Mouse (Mus musculus): ENCODE data around the gene Nup43. TPM values are rescaled to one million over a fixed set of nuclear protein-coding genes. Genes with fewer than 3 reads are reported as not detected.

The Nup43 gene
- polyA plus RNA-seq, 1 experiment from 2014 or later: 66.1 TPM

DNA sequence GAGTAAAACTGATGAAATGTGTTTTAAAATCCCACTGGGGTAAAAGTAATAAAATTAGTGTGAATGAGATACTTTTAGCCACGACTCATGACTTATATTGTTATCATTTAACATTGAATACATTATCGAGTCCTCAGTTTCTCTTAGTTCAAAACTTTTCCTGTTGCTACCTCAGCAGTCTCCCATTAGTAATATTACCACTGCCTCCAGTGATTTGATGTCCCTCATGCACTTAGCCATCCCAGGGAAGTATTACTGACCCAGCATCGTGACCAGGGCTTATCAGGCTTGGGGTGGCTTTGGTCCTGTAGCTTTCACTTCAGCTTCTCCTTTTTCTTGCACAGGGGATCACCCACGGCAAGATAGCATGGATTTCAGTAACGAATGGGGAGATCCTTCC lies 42.8 kb downstream of the Nup43 start:
- H3K27ac ChIP-seq (ENCODE audit: low read depth, low read length): no peak overlapping the region
- no peaks in the 10 kb centered on the region for H3K4me1 ChIP-seq (replicated peaks; ENCODE audit: control insufficient read depth, insufficient read depth, low read length)
- H3K4me3 ChIP-seq (ENCODE audit: low read depth, low read length): no peak overlapping the region
- H3K4me2 ChIP-seq: no peak overlapping the region
- ATAC-seq (replicated peaks; ENCODE audit: low FRiP score) (no peak), DNase-seq (ENCODE audit: low spot score) (peak; percentile 22)
- 82% methylated on average over 5 of the region's 5 CpGs for WGBS
- peaks cover 17% of the 10 kb centered on the region for H3K36me3 ChIP-seq (ENCODE audit: control insufficient read depth, insufficient read depth, low read length)
- no peaks in the 10 kb centered on the region for H3K27me3 ChIP-seq (replicated peaks; ENCODE audit: control insufficient read depth, insufficient read depth, low read length)
- H3K9me3 ChIP-seq (ENCODE audit: control insufficient read depth, low read length): no peaks in the 10 kb centered on the region
- H3K9ac ChIP-seq (ENCODE audit: low read depth, low read length): no peak overlapping the region

DNA sequence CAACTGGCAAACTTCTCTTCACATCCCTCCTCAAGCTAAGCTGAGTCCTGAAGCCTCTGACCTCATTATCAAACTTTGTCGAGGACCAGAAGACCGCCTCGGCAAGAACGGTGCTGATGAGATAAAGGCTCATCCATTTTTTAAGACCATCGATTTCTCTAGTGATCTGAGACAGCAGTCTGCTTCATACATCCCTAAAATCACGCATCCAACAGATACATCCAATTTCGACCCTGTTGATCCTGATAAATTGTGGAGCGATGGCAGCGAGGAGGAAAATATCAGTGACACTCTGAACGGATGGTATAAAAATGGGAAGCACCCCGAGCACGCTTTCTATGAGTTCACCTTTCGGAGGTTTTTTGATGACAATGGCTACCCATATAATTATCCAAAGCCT lies 45.2 kb downstream of the Nup43 start:
- peak; percentile 12 for DNase-seq (ENCODE audit: low spot score)
- no peak overlapping the region for H3K27ac ChIP-seq (ENCODE audit: low read depth, low read length)
- ATAC-seq (replicated peaks; ENCODE audit: low FRiP score): no peak
- no peaks in the 10 kb centered on the region for H3K4me1 ChIP-seq (replicated peaks; ENCODE audit: control insufficient read depth, insufficient read depth, low read length)
- no peaks in the 10 kb centered on the region for H3K9me3 ChIP-seq (ENCODE audit: control insufficient read depth, low read length)
- no peaks in the 10 kb centered on the region for H3K27me3 ChIP-seq (replicated peaks; ENCODE audit: control insufficient read depth, insufficient read depth, low read length)
- peaks cover 15% of the 10 kb centered on the region for H3K36me3 ChIP-seq (ENCODE audit: control insufficient read depth, insufficient read depth, low read length)
- WGBS: 84% methylated on average over 13 of the region's 13 CpGs
- no peak overlapping the region for H3K4me2 ChIP-seq
- no peak overlapping the region for H3K4me3 ChIP-seq (ENCODE audit: low read depth, low read length)
- H3K9ac ChIP-seq (ENCODE audit: low read depth, low read length): no peak overlapping the region

GRCm38 (mm10) chr10:7715056-7715455 lies 47.8 kb downstream of the Nup43 start:
- H3K36me3 ChIP-seq (ENCODE audit: control insufficient read depth, insufficient read depth, low read length): peaks cover 15% of the 10 kb centered on the region
- 78% methylated on average over 7 of the region's 7 CpGs for WGBS
- no peak overlapping the region for H3K9ac ChIP-seq (ENCODE audit: low read depth, low read length)
- no peak overlapping the region for H3K4me2 ChIP-seq
- no peaks in the 10 kb centered on the region for H3K27me3 ChIP-seq (replicated peaks; ENCODE audit: control insufficient read depth, insufficient read depth, low read length)
- no peaks in the 10 kb centered on the region for H3K9me3 ChIP-seq (ENCODE audit: control insufficient read depth, low read length)
- H3K4me1 ChIP-seq (replicated peaks; ENCODE audit: control insufficient read depth, insufficient read depth, low read length): no peaks in the 10 kb centered on the region
- no peak for ATAC-seq (replicated peaks; ENCODE audit: low FRiP score)
- DNase-seq (ENCODE audit: low spot score): peak; percentile 22
- H3K4me3 ChIP-seq (ENCODE audit: low read depth, low read length): no peak overlapping the region
- H3K27ac ChIP-seq (ENCODE audit: low read depth, low read length): no peak overlapping the region

- Histone ChIP-seq H3K27ac (ENCODE audit: low read depth, low read length) (peak within 1 kb of the TSS; percentile 64), H3K4me3 (ENCODE audit: low read depth, low read length) (peak within 1 kb of the TSS; percentile 87), H3K9ac (ENCODE audit: low read depth, low read length) (peak within 1 kb of the TSS; percentile 82), H3K4me2 (peak within 1 kb of the TSS; percentile 87), H3K9me3 (ENCODE audit: control insufficient read depth, low read length) (no peaks in the 10 kb centered on the region), H3K27me3 (replicated peaks; ENCODE audit: control insufficient read depth, insufficient read depth, low read length) (no peaks in the 10 kb centered on the region), H3K4me1 (replicated peaks; ENCODE audit: control insufficient read depth, insufficient read depth, low read length) (peaks cover 8% of the 10 kb centered on the region), H3K36me3 (ENCODE audit: control insufficient read depth, insufficient read depth, low read length) (no peaks in the 10 kb centered on the region)
- peak; percentile 94 for DNase-seq (ENCODE audit: low spot score)
- WGBS: under 1% methylated on average over 49 of the region's 49 CpGs
- peak; percentile 98 for ATAC-seq (replicated peaks; ENCODE audit: low FRiP score)
Measured at GRCm38 (mm10) chr10:7725751-7726500, 58.6 kb downstream of the Nup43 start, which contains the start of gene Katna1. Gene Katna1, plus strand, starts transcription at chr10:7726000.

DNA sequence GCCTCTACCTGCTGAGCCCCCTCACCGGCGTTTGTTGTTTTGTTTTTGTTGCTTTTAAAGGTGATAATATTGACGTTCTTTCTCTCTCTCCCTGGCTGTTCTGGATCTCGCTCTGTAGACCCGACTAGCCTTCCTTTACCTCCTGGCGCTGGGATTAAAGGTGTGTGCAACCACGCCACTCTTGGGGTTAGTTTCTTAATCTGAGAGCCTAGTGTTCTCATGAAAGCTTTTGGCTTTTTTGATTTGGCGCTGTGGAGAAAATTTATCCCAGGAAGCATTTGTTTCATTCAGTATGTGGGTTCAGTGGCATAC lies 59.2 kb downstream of the Nup43 start:
- H3K36me3 ChIP-seq (ENCODE audit: control insufficient read depth, insufficient read depth, low read length): no peaks in the 10 kb centered on the region
- peak overlapping the region; percentile 64 for H3K27ac ChIP-seq (ENCODE audit: low read depth, low read length)
- H3K4me1 ChIP-seq (replicated peaks; ENCODE audit: control insufficient read depth, insufficient read depth, low read length): peaks cover 8% of the 10 kb centered on the region
- H3K4me2 ChIP-seq: peak overlapping the region; percentile 87
- H3K4me3 ChIP-seq (ENCODE audit: low read depth, low read length): peak overlapping the region; percentile 87
- no peak for ATAC-seq (replicated peaks; ENCODE audit: low FRiP score)
- H3K27me3 ChIP-seq (replicated peaks; ENCODE audit: control insufficient read depth, insufficient read depth, low read length): no peaks in the 10 kb centered on the region
- peak overlapping the region; percentile 82 for H3K9ac ChIP-seq (ENCODE audit: low read depth, low read length)
- no peak for DNase-seq (ENCODE audit: low spot score)
- under 1% methylated on average over 8 of the region's 8 CpGs for WGBS
- H3K9me3 ChIP-seq (ENCODE audit: control insufficient read depth, low read length): no peaks in the 10 kb centered on the region

DNA sequence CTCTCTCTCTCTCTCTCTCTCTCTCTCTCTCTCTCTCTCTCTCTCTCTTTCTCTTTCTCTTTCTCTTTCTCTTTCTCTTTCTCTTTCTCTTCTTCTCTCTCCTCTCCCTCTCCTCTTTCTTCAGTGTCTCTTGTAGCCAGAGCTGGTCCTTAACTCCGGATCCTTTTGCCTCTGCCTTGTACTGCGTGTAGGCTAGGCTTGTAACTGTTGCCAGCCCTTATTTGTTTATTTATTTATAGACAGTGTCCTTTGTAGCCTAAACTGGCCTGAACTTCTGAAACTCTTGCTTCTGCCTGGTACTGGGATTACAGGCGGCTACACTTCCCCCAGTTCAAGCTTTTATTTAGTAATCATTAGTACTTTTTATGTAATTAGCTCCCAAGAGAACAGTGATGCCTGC lies 59.7 kb downstream of the Nup43 start:
- H3K27ac ChIP-seq (ENCODE audit: low read depth, low read length): no peak overlapping the region

More for the DNA sequence above, 59.7 kb downstream of the Nup43 start:
- H3K4me1 ChIP-seq (replicated peaks; ENCODE audit: control insufficient read depth, insufficient read depth, low read length): peaks cover 8% of the 10 kb centered on the region
- no peaks in the 10 kb centered on the region for H3K36me3 ChIP-seq (ENCODE audit: control insufficient read depth, insufficient read depth, low read length)
- H3K27me3 ChIP-seq (replicated peaks; ENCODE audit: control insufficient read depth, insufficient read depth, low read length): no peaks in the 10 kb centered on the region
- 23% methylated on average over 3 of the region's 3 CpGs for WGBS
- DNase-seq (ENCODE audit: low spot score) (no peak), ATAC-seq (replicated peaks; ENCODE audit: low FRiP score) (no peak)
- peak overlapping the region; percentile 87 for H3K4me2 ChIP-seq
- H3K9me3 ChIP-seq (ENCODE audit: control insufficient read depth, low read length): no peaks in the 10 kb centered on the region
- peak overlapping the region; percentile 87 for H3K4me3 ChIP-seq (ENCODE audit: low read depth, low read length)
- 0 out of 2 replicates have a peak overlapping the region, but pooled peaks have one; percentile 3 for H3K9ac ChIP-seq (ENCODE audit: low read depth, low read length)

Other genes with a start within 250 kb of the Nup43 start
- 2.1 and 3.0 TPM in 2 replicates for gene Ulbp1, start 193.9 kb upstream of the Nup43 start, polyA plus RNA-seq (2014; fragmentation: Nextera tagmentation; extraction: Ambion mirVana)
- gene Lrp11, start 77.7 kb upstream of the Nup43 start, polyA plus RNA-seq (2014; fragmentation: Nextera tagmentation; extraction: Ambion mirVana): 1.8 and 2.3 TPM in 2 replicates
- 137 and 143 TPM in 2 replicates for gene Pcmt1, start 13.6 kb downstream of the Nup43 start, polyA plus RNA-seq (2014; fragmentation: Nextera tagmentation; extraction: Ambion mirVana)
- 7.7 and 7.9 TPM in 2 replicates for gene Lats1, start 13.7 kb downstream of the Nup43 start, polyA plus RNA-seq (2014; fragmentation: Nextera tagmentation; extraction: Ambion mirVana)
- 63.6 and 68.0 TPM in 2 replicates for gene Katna1, start 58.5 kb downstream of the Nup43 start, polyA plus RNA-seq (2014; fragmentation: Nextera tagmentation; extraction: Ambion mirVana)
- gene Ginm1, start 125.3 kb downstream of the Nup43 start, polyA plus RNA-seq (2014; fragmentation: Nextera tagmentation; extraction: Ambion mirVana): 41.5 and 48.0 TPM in 2 replicates
- gene Ppil4, start 125.4 kb downstream of the Nup43 start, polyA plus RNA-seq (2014; fragmentation: Nextera tagmentation; extraction: Ambion mirVana): 44.3 and 53.0 TPM in 2 replicates
- gene Zc3h12d, start 165.0 kb downstream of the Nup43 start, polyA plus RNA-seq (2014; fragmentation: Nextera tagmentation; extraction: Ambion mirVana): 0.05 and 0.16 TPM in 2 replicates